Mouse (Mus musculus) forebrain, embryonic 14.5 days (tissue): ENCODE measurements around the gene Akap7. TPM values are rescaled to one million over a fixed set of nuclear protein-coding genes. Genes with fewer than 3 reads are reported as not detected.

Source experiments
- ATAC-seq: fragments of 200-750 bp; cut with Nextera tagmentation; 2 replicates; pipeline ENCODE4 v1.8.0; 2017; ENCODE audit warnings: mild to moderate bottlenecking, moderate library complexity
- DNase-seq: peaks from one replicate; pipeline ENCODE4 v3.0.0-alpha.2; 2015; ENCODE audit warnings: low spot score
- H3K27ac ChIP-seq: fragments of 300-500 bp; sonication (generic); 2 replicates; pipeline ENCODE4 v1.5.1; 2014; ENCODE audit warnings: low read depth, mild to moderate bottlenecking, control low read depth, low read length, moderate library complexity
- H3K27me3 ChIP-seq: fragments of 300-500 bp; sonication (generic); replicated peaks from 2 replicates; pipeline ENCODE4 v1.6.1; 2014; ENCODE audit warnings: low read length, control low read depth, mixed read lengths; ENCODE audit not compliant: control insufficient read depth, insufficient read depth
- H3K36me3 ChIP-seq: fragments of 300-500 bp; sonication (generic); 2 replicates; pipeline ENCODE4 v1.6.1; 2014; ENCODE audit warnings: low read length, control low read depth; ENCODE audit not compliant: control insufficient read depth, insufficient read depth
- H3K4me1 ChIP-seq: fragments of 300-500 bp; sonication (generic); 2 replicates; pipeline ENCODE4 v1.6.1; 2014; ENCODE audit warnings: antibody characterized with exemption, low read length, control low read depth; ENCODE audit not compliant: control insufficient read depth, insufficient read depth
- H3K4me2 ChIP-seq: fragments of 300-500 bp; sonication (generic); 2 replicates; pipeline ENCODE4 v1.6.1; 2014; ENCODE audit warnings: mild to moderate bottlenecking, control low read depth, low read length
- H3K4me3 ChIP-seq: fragments of 300-500 bp; sonication (generic); 2 replicates; pipeline ENCODE4 v1.5.1; 2014; ENCODE audit warnings: low read depth, low read length, control low read depth
- H3K9ac ChIP-seq: fragments of 300-500 bp; sonication (generic); 2 replicates; pipeline ENCODE4 v1.6.1; 2014; ENCODE audit warnings: mild to moderate bottlenecking, low read length, control low read depth, moderate library complexity
- H3K9me3 ChIP-seq: fragments of 300-500 bp; sonication (generic); replicated peaks from 2 replicates; pipeline ENCODE4 v1.6.1; 2016; ENCODE audit warnings: low read length, control low read depth, mixed read lengths; ENCODE audit not compliant: control insufficient read depth
- WGBS: fragments of 180-500 bp; shearing (Covaris S2); extraction: QIAGEN DNeasy Blood & Tissue Kit; methylation state at CpG from one replicate; pipeline ENCODE4 v1.1.7; 2014; 5-methylcytosine and 5-hydroxymethylcytosine counted together
- polyA plus RNA-seq: library from polyadenylated mRNA; unstranded; fragments of >200 nt; fragmentation: Nextera tagmentation; extraction: Ambion mirVana; gene quantifications from 2 replicates; pipeline ENCODE4 v1.2.1, GENCODE M21; 2014

The Akap7 gene
- polyA plus RNA-seq, 1 experiment from 2014 or later = 20.3 TPM

- Histone ChIP-seq H3K9me3 (no peaks in the 10 kb centered on the region), H3K36me3 (no peaks in the 10 kb centered on the region), H3K27ac (no peak overlapping the region), H3K4me3 (no peak overlapping the region), H3K4me2 (no peak overlapping the region), H3K27me3 (no peaks in the 10 kb centered on the region), H3K4me1 (no peaks in the 10 kb centered on the region), H3K9ac (no peak overlapping the region)
- ATAC-seq = no peak
- DNase-seq = no peak
- 84% methylated on average over 2 of the region's 2 CpGs for WGBS
Observed at GRCm38 (mm10) chr10:25126035-25126434, 181.6 kb downstream of the Akap7 start.

GRCm38 (mm10) chr10:25120871-25121554 is 186.7 kb downstream of the Akap7 start:
- no peak for ATAC-seq
- no peaks in the 10 kb centered on the region for H3K27me3 ChIP-seq

More at GRCm38 (mm10) chr10:25120871-25121554, 186.7 kb downstream of the Akap7 start:
- no peak overlapping the region for H3K9ac ChIP-seq
- 88% methylated on average over 5 of the region's 5 CpGs for WGBS
- no peak overlapping the region for H3K4me2 ChIP-seq
- no peaks in the 10 kb centered on the region for H3K36me3 ChIP-seq
- DNase-seq = no peak
- H3K4me3 ChIP-seq = no peak overlapping the region
- no peaks in the 10 kb centered on the region for H3K9me3 ChIP-seq
- no peak overlapping the region for H3K27ac ChIP-seq
- H3K4me1 ChIP-seq = no peaks in the 10 kb centered on the region

Other genes with a start within 250 kb of the Akap7 start
- 17.2 and 20.6 TPM in 2 replicates for gene Epb41l2, start 51.9 kb upstream of the Akap7 start, polyA plus RNA-seq
- not detected in 2 replicates for gene Smlr1, start 228.4 kb upstream of the Akap7 start, polyA plus RNA-seq